Mouse (Mus musculus) mammary gland, adult 2 months (tissue): ENCODE measurements around the gene Sirt5. TPM values are rescaled to one million over a fixed set of nuclear protein-coding genes. Genes with fewer than 3 reads are reported as not detected.

Experiments
- polyA plus RNA-seq: library from polyadenylated mRNA; depleted of rRNA; stranded (reverse); fragments of >200 nt; gene quantifications from 2 replicates; pipeline ENCODE4 v1.2.3, GENCODE M21; 2012; ENCODE audit warnings: low replicate concordance; rRNA removed

The Sirt5 gene
- 7.5 and 7.7 TPM in 2 replicates for polyA plus RNA-seq

DNA sequence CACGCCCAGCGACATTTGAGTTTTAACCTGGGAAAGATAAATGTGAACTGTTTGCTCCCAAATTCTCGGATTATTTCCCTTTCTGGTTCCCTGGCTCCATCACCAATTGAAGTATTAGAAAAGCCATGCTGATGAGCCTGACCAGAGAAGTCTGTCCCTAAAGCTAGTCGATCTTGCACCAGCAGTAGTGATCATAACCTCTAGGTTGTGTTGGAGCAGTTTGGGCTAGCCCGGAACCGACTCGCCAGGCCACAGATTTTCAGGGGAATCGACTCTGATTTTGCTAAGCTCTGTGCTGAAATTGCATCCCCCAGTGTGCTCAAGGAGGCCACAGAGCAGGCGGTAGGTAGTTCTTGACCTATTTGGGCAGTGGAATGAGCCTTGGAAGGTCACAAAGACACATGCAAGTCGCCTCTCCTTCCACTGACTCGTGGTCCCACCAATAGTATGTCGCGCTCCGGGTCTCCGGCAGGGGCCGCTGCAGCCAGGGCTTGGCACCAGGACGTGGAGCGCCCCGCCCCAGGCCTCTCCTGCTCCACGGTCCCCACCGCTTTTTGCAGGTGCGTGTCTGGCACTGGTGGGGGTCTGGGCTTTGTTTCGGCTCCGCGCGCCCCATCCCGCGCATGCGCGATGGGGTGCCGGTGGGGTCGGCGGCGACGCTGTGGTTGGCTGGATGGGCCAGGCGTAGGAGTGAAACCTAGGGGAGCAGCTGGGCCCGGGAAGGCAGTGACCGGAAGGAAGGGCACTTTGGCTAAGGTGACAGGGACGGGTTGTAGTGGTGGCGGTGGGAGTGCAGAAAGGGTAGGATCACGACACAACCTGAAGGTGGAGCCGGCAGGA, at the start of gene Sirt5:
Gene Sirt5 (plus strand): TSS at position 512 of the 840 bp plus-strand sequence.

DNA sequence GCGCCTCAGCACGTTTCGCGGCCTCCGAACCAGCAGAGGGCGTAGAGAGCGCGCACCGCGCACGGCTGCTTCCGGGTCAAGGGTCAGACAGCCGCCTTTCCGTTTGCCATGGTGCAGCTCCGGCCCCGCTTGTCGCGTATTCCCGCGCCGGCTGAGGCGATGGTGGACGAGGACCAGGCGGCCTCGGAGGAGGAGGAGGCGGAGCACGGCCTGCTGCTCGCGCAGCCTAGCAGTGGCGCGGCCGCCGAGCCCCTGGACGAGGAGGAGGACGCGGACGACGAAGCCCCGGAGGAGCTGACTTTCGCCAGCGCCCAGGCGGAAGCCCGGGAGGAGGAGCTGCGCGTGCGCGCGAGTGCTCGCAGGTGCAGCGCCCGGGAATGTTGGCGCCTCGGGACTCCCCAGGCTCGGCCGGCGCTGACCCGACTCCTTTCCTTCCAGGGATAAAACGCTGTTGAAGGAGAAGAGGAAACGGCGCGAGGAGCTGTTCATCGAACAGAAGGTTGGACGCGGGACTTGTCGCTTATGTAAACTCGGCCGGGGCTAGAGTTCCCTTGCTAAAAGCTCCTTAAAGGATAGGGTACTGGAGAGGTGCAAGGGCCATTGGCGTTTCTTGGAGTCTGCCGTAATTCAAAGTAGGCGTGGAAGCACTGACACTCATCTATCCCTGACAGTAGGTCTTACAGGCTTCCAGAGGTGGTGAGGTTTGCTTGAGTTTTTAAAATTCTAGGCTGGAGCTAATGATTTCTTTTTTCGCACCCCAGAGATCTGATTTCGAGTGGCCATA, 33.2 kb downstream of the Sirt5 start, which contains the start of gene Nol7:
Gene Nol7 (plus strand): TSS at position 94 of the 784 bp plus-strand sequence.

Other genes starting within 250 kb of the Sirt5 start
- 13.2 and 28.7 TPM in 2 replicates for gene Tbc1d7, start 194.0 kb upstream of the Sirt5 start, polyA plus RNA-seq
- 5.4 and 6.7 TPM in 2 replicates for gene Gfod1, start 61.3 kb upstream of the Sirt5 start, polyA plus RNA-seq
- gene Nol7, start 32.9 kb downstream of the Sirt5 start, polyA plus RNA-seq: 25.2 and 59.5 TPM in 2 replicates
- gene Ranbp9, start 115.8 kb downstream of the Sirt5 start, polyA plus RNA-seq: 19.6 and 26.7 TPM in 2 replicates
- 47.8 and 61.1 TPM in 2 replicates for gene Mcur1, start 194.7 kb downstream of the Sirt5 start, polyA plus RNA-seq